Mouse (Mus musculus) olfactory bulb, adult 2 months (tissue): ENCODE measurements around the gene Srr.

Experiments
- CTCF ChIP-seq: fragments of 200-500 bp; IDR thresholded peaks from 2 replicates; pipeline ENCODE4 v1.5.1; 2012; ENCODE audit warnings: low read depth, mild to moderate bottlenecking, low read length, moderate library complexity; ENCODE audit not compliant: insufficient read depth
- POLR2A ChIP-seq: fragments of 200-500 bp; IDR thresholded peaks from 2 replicates; pipeline ENCODE4 v1.6.1; 2012; ENCODE audit warnings: mild to moderate bottlenecking, low read depth, low read length, moderate library complexity; ENCODE audit not compliant: insufficient read depth

DNA sequence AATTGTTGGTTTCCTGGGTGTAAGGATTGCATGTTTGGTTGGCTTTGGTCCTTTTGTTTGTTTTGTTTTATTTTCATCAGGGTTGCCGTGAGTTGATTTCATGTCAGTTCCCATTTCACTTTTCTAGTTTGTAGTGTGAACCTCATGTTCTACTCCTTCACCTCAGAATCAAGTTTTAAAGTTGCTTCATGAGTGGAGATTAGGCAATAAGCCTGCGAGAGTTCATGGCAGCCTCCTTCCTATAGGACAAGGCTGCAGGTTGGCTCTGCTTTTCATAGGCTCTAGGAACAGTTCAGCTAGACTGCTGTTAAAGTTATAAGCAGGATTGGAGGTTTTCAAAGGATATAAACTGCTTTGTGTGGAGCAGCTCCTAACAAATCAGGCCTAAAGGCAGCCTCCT, 33.8 kb upstream of the Srr start:
- TF ChIP-seq CTCF (no peak), POLR2A (no peak)
